Mouse (Mus musculus) MEL (cell line): ENCODE data around the gene Olfr1161.

Source experiments
- CTCF ChIP-seq, 3 experiments: IDR thresholded peaks in 2 of 3; conservative IDR thresholded peaks in 1 of 3; 2 replicates each; pipeline ENCODE4 v1.5.1; 2011 to 2012; ENCODE audit warnings: low read length in 3 of 3, low read depth in 2 of 3, mild to moderate bottlenecking in 2 of 3, improper control_type of control experiment in 1 of 3, inconsistent platforms in 1 of 3, mixed read lengths in 1 of 3, moderate library complexity in 1 of 3; ENCODE audit not compliant: control insufficient read depth in 1 of 3, insufficient read depth in 1 of 3, poor library complexity in 1 of 3, severe bottlenecking in 1 of 3
- GABPA ChIP-seq: IDR thresholded peaks from 2 replicates; pipeline ENCODE4 v1.6.1; 2012; ENCODE audit warnings: low read depth, mild to moderate bottlenecking, inconsistent platforms, low read length, improper control_type of control experiment, moderate library complexity
- GATA1 ChIP-seq: IDR thresholded peaks from 2 replicates; pipeline ENCODE4 v1.6.1; 2011; ENCODE audit warnings: low read depth, low read length, improper control_type of control experiment
- HCFC1 ChIP-seq: IDR thresholded peaks from 2 replicates; pipeline ENCODE4 v1.6.1; 2012; ENCODE audit warnings: low read depth, mild to moderate bottlenecking, inconsistent platforms, low read length, improper control_type of control experiment, moderate library complexity
- MAFK ChIP-seq: IDR thresholded peaks from 2 replicates; pipeline ENCODE4 v1.6.1; 2011; ENCODE audit warnings: low read depth, mild to moderate bottlenecking, low read length, improper control_type of control experiment, borderline replicate concordance
- MAX ChIP-seq: IDR thresholded peaks from 2 replicates; pipeline ENCODE4 v1.6.1; 2011; ENCODE audit warnings: low read length, improper control_type of control experiment
- MEF2A ChIP-seq: IDR thresholded peaks from 2 replicates; pipeline ENCODE4 v1.6.1; 2014; ENCODE audit warnings: low read depth, mild to moderate bottlenecking, inconsistent platforms, low read length, improper control_type of control experiment; ENCODE audit not compliant: poor library complexity, insufficient replicate concordance, severe bottlenecking; ENCODE audit errors: extremely low read depth
- MXI1 ChIP-seq: IDR thresholded peaks from 2 replicates; pipeline ENCODE4 v1.6.1; 2011; ENCODE audit warnings: mild to moderate bottlenecking, low read depth, low read length, improper control_type of control experiment
- MYC ChIP-seq: IDR thresholded peaks from 2 replicates; pipeline ENCODE4 v1.6.1; 2011; ENCODE audit warnings: low read depth, mild to moderate bottlenecking, low read length, improper control_type of control experiment, moderate library complexity
- TAL1 ChIP-seq: IDR thresholded peaks from 2 replicates; pipeline ENCODE4 v1.6.1; 2012; ENCODE audit warnings: mild to moderate bottlenecking, inconsistent platforms, low read length, moderate library complexity, mixed read lengths
- UBTF ChIP-seq: IDR thresholded peaks from 2 replicates; pipeline ENCODE4 v1.6.1; 2012; ENCODE audit warnings: low read depth, mild to moderate bottlenecking, inconsistent platforms, low read length, improper control_type of control experiment, moderate library complexity, borderline replicate concordance; ENCODE audit not compliant: insufficient read depth
- ZC3H11A ChIP-seq: IDR thresholded peaks from 2 replicates; pipeline ENCODE4 v1.6.1; 2012; ENCODE audit warnings: low read depth, mild to moderate bottlenecking, inconsistent platforms, low read length, improper control_type of control experiment

DNA sequence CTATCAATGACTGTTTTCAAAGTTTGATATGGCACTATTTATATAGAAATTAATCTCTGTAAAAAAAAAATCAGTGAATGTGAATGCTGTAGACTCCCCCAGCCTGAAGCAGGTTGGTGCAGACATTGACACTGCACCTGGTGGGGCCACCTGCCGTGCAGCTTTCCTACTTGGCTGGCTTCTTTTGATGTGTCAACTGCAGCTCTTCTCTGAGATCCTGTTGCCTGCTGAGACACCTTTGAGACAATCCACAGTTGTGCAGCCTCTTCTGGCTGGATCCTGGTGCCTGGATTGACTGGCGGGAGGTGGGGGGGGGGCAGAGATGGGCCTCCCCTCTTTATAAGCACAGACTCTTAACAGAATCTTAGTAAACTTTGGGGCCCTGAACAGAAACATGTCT lies 41.0 kb downstream of the Olfr1161 start:
- no peak for TF ChIP-seq MEF2A
- TF ChIP-seq GABPA, result no peak
- TF ChIP-seq UBTF, result no peak
- no peak for TF ChIP-seq MXI1
- no peak for TF ChIP-seq CTCF (IDR thresholded peaks at IDR 0.05 in 2 of 3, conservative IDR thresholded peaks at IDR 0.05 in 1 of 3; ENCODE audit: control insufficient read depth in 1 of 3, insufficient read depth in 1 of 3, low read depth in 2 of 3, low read length in 3 of 3, poor library complexity in 1 of 3, severe bottlenecking in 1 of 3)
- TF ChIP-seq GATA1, result no peak
- no peak for TF ChIP-seq TAL1
- TF ChIP-seq ZC3H11A, result no peak
- no peak for TF ChIP-seq HCFC1
- TF ChIP-seq MAFK, result no peak
- TF ChIP-seq MAX, result no peak
- no peak for TF ChIP-seq MYC
